Mouse (Mus musculus): ENCODE results near the gene Tef.

DNA sequence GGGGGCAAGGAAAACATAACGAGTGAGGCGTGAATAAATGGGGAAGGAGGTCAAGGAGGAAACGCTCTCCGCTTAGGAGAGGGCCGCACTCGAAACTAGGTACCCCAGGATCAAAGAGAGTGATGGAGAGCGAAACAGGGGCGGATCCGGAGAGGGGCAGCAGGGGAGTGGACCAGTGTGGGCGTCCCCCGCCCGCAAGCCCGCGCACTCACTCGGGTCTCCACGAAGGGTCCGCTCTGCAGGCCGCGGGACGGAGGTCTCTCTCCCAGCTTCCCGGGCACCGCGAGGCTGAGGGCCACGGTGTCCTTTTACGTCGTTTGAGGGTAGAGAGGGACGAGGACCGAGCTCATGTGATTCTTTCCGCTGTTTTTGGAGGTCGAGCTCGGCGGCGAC, 55.5 kb downstream of the Tef start:
- no peak for TF ChIP-seq CTCF (IDR thresholded peaks at IDR 0.05 in 2 of 3, conservative IDR thresholded peaks at IDR 0.05 in 1 of 3; ENCODE audit: control insufficient read depth in 1 of 3, insufficient read depth in 1 of 3, low read depth in 2 of 3, low read length in 3 of 3, poor library complexity in 1 of 3, severe bottlenecking in 1 of 3)
- TF ChIP-seq MYC (IDR thresholded peaks at IDR 0.05; ENCODE audit: low read depth, low read length), result no peak
- TF ChIP-seq TCF12 (IDR thresholded peaks at IDR 0.05; ENCODE audit: low read depth, low read length), result no peak
- TF ChIP-seq RCOR1 (IDR thresholded peaks at IDR 0.05; ENCODE audit: low read depth, low read length), result no peak
- TF ChIP-seq POLR2A (IDR thresholded peaks at IDR 0.05; ENCODE audit: control insufficient read depth in 1 of 2, insufficient read depth in 1 of 2, low read depth in 1 of 2, low read length in 2 of 2, poor library complexity in 1 of 2), result no peak
- no peak for TF ChIP-seq GATA1 (IDR thresholded peaks at IDR 0.05; ENCODE audit: low read depth, low read length)
- TF ChIP-seq GABPA (IDR thresholded peaks at IDR 0.05; ENCODE audit: low read depth, low read length), result no peak
- no peak for TF ChIP-seq MYB (IDR thresholded peaks at IDR 0.05; ENCODE audit: low read depth, low read length)

Data from MEL (cell line).